Mouse (Mus musculus) C2C12 (cell line): ENCODE data around the gene Galns. TPM values are rescaled to one million over a fixed set of nuclear protein-coding genes. Genes with fewer than 3 reads are reported as not detected.
"Not testable (repeated sequence)": the region's sequence is repeated elsewhere in the genome, so short reads cannot be mapped to it uniquely, and the experiment has no call there.

Source experiments
- H3K27me3 ChIP-seq: one replicate; pipeline ENCODE4 v1.6.1; 2011; ENCODE audit not compliant: control insufficient read depth, insufficient read depth, insufficient read length
- H3K36me3 ChIP-seq: one replicate; pipeline ENCODE4 v1.6.1; 2011; ENCODE audit not compliant: control insufficient read depth, insufficient read depth
- H3K4me3 ChIP-seq: one replicate; pipeline ENCODE4 v1.5.1; 2011; ENCODE audit warnings: mild to moderate bottlenecking, control low read depth; ENCODE audit not compliant: poor library complexity, insufficient read depth, severe bottlenecking
- H3K79me2 ChIP-seq: one replicate; pipeline ENCODE4 v1.6.1; 2011; ENCODE audit not compliant: control insufficient read depth, insufficient read depth
- H3K79me3 ChIP-seq: one replicate; pipeline ENCODE4 v1.6.1; 2011; ENCODE audit warnings: low read depth, control low read depth
- H3ac ChIP-seq: one replicate; pipeline ENCODE3; 2011; ENCODE audit warnings: low read depth; ENCODE audit not compliant: control insufficient read depth, insufficient read length
- CEBPB ChIP-seq: IDR thresholded peaks from one replicate; pipeline ENCODE4 v1.6.1; 2011; ENCODE audit warnings: low read depth, mild to moderate bottlenecking, control low read depth, moderate library complexity
- CTCF ChIP-seq: IDR thresholded peaks from one replicate; pipeline ENCODE4 v1.5.1; 2011; ENCODE audit not compliant: control insufficient read depth, insufficient read depth, insufficient read length
- FOSL1 ChIP-seq: IDR thresholded peaks from one replicate; pipeline ENCODE4 v1.8.0; 2011; ENCODE audit warnings: mild to moderate bottlenecking, low read length; ENCODE audit not compliant: poor library complexity, insufficient read depth, severe bottlenecking
- MAX ChIP-seq: IDR thresholded peaks from one replicate; pipeline ENCODE4 v1.6.1; 2011; ENCODE audit warnings: mild to moderate bottlenecking, control low read depth
- MYOD1 ChIP-seq: IDR thresholded peaks from one replicate; pipeline ENCODE4 v1.6.1; 2011; ENCODE audit warnings: low read depth; ENCODE audit not compliant: control insufficient read depth, insufficient read length
- MYOG ChIP-seq: IDR thresholded peaks from one replicate; pipeline ENCODE4 v1.6.1; 2011; ENCODE audit not compliant: control insufficient read depth, insufficient read length; ENCODE audit errors: extremely low read depth
- USF1 ChIP-seq: IDR thresholded peaks from one replicate; pipeline ENCODE4 v1.6.1; 2011; ENCODE audit warnings: low read depth, mild to moderate bottlenecking, control low read depth, moderate library complexity
- polyA plus RNA-seq: library from polyadenylated mRNA; unstranded; fragments of >200 nt; fragmentation: generic; extraction: Trizol; gene quantifications from one replicate; pipeline ENCODE4 v1.2.1, GENCODE M21; 2012; ENCODE audit warnings: missing spikeins

Gene Galns
- polyA plus RNA-seq, 1 experiment, result 9.8 TPM

DNA sequence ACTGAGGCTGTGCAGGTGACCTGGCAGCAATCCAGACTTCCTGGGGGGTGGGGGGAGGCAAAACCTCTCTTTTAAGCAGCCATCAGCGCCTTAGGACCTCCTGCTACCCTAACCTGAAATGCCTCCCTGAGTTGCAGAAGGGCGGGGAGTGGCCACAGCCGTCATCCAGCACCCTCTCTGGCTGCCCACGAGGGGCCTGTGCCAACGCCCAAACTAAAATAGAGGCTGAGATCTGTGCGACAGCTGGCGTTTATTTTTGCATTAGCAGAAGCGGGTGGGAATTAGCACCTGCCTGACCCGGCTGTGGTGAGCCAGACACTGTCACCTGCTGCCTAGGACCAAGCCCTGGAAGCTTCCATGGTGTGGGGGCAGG, 25.5 kb upstream of the Galns start:
- Histone ChIP-seq H3K4me3 (no peak overlapping the region), H3K27me3 (peaks cover 67% of the 10 kb centered on the region), H3ac (no peak overlapping the region), H3K79me3 (no peaks in the 10 kb centered on the region), H3K79me2 (no peaks in the 10 kb centered on the region), H3K36me3 (no peaks in the 10 kb centered on the region)
- no peak for TF ChIP-seq FOSL1
- TF ChIP-seq MAX, result no peak
- no peak for TF ChIP-seq MYOD1
- no peak for TF ChIP-seq CEBPB
- no peak for TF ChIP-seq MYOG
- TF ChIP-seq CTCF, result no peak
- no peak for TF ChIP-seq USF1

GRCm38 (mm10) chr8:122635878-122636802, 24.9 kb upstream of the Galns start:
- H3K4me3 ChIP-seq, result no peak overlapping the region
- H3K27me3 ChIP-seq, result peaks cover 65% of the 10 kb centered on the region
- TF ChIP-seq MYOD1, result no peak
- TF ChIP-seq MAX, result no peak
- TF ChIP-seq FOSL1, result no peak
- TF ChIP-seq MYOG, result no peak
- no peak for TF ChIP-seq USF1
- no peak for TF ChIP-seq CEBPB
- no peak for TF ChIP-seq CTCF
- no peaks in the 10 kb centered on the region for H3K79me3 ChIP-seq
- no peak overlapping the region for H3ac ChIP-seq
- H3K36me3 ChIP-seq, result no peaks in the 10 kb centered on the region
- H3K79me2 ChIP-seq, result no peaks in the 10 kb centered on the region

DNA sequence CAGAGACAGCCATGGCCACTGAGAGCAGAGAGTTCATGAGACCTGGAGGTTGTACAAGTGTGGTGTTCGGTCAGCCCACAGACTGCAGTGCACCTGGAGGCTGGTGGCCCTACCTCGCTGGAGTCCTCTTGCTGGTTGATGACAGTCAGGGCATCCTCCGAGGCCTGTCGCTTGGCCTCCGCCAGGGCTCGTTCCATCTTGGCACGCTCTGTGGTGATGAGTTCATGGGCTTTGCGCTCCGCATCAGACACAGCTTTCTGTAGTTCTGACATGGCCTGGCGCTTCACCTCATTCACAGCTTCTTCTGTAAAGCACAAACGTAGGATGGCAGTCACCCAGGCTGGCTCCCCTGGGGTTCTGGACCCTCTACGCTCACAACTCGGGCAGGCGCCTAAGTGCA, 21.9 kb upstream of the Galns start:
- TF ChIP-seq CTCF (no peak), MYOG (no peak), MYOD1 (no peak), MAX (no peak), CEBPB (no peak)
- Histone ChIP-seq H3K79me3 (no peaks in the 10 kb centered on the region), H3K4me3 (no peak overlapping the region), H3K79me2 (no peaks in the 10 kb centered on the region), H3K27me3 (peaks cover 63% of the 10 kb centered on the region), H3ac (no peak overlapping the region), H3K36me3 (no peaks in the 10 kb centered on the region)

DNA sequence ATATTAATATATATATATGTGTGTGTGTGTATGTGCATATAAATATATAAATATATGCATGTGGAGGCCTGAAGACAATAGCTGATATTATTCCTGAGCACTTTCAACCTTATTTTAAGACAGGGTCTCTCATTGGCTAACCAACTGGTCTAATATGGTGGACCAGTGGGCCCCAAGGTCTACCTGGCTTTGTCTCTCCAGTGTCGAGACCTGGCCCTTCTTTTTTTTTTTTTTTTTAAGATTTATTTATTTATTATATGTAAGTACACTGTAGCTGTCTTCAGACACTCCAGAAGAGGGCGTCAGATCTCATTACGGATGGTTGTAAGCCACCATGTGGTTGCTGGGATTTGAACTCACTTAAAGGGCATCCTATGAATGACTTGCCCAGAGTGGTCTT, 20.9 kb upstream of the Galns start:
- peaks cover 63% of the 10 kb centered on the region for H3K27me3 ChIP-seq
- H3K36me3 ChIP-seq, H3K79me2 ChIP-seq, H3K79me3 ChIP-seq, H3K4me3 ChIP-seq, H3ac ChIP-seq: not testable (repeated sequence)

DNA sequence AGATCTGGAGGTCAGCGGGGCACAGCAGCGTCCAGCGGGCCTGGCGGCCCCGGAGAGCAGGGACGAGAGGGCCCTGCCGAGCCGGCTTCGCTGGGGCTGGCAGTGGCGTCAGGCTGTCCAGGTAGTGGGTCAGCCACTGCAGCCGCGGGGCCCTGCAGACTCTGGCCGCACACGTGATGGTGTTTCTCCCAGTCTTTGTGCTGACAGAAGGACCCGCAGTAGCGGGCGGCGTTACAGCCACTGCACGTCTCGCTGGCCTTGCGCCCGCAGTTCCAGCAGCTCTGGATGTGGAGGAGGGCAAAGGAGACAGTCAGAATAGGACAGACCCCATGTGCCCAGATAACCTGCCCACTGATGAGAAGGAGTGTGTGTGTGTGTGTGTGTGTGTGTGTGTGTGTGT, 19.4 kb upstream of the Galns start:
- no peaks in the 10 kb centered on the region for H3K79me2 ChIP-seq
- no peaks in the 10 kb centered on the region for H3K79me3 ChIP-seq
- TF ChIP-seq MYOG, result no peak
- TF ChIP-seq MAX, result no peak
- no peak for TF ChIP-seq USF1
- TF ChIP-seq CTCF, result no peak
- TF ChIP-seq FOSL1, result no peak
- no peak for TF ChIP-seq MYOD1
- TF ChIP-seq CEBPB, result no peak
- H3ac ChIP-seq, result no peak overlapping the region
- H3K4me3 ChIP-seq, result no peak overlapping the region
- H3K27me3 ChIP-seq, result peaks cover 74% of the 10 kb centered on the region
- no peaks in the 10 kb centered on the region for H3K36me3 ChIP-seq

DNA sequence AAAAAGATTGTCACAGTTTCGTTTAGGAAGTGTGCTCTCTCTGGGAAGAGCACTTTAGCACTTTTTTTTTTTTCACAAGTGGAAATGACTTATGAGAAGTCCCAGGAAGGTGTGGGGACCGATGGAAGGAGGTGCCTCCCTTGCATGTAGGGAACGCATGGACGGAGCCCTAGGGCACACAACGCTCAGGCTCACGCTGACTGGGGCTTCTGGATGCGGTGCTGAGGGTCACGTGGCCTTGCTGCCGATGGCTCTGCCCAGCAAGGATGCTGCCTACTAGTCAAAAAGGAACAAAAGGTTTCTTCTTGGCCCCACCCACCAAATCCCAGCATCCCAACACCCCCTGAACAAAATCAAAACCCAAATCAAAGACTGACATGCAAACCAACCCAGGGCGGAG, 18.1 kb upstream of the Galns start:
- H3K79me3 ChIP-seq, result no peaks in the 10 kb centered on the region
- TF ChIP-seq USF1 (peak; percentile 44), CEBPB (no peak)
- H3K4me3 ChIP-seq, result no peak overlapping the region
- no peak overlapping the region for H3ac ChIP-seq
- peaks cover 74% of the 10 kb centered on the region for H3K27me3 ChIP-seq
- no peaks in the 10 kb centered on the region for H3K79me2 ChIP-seq
- H3K36me3 ChIP-seq, result no peaks in the 10 kb centered on the region
